Mouse (Mus musculus) megakaryocyte progenitor cell, adult 5-6 weeks (primary cell): ENCODE measurements around the gene Jun. TPM values are rescaled to one million over a fixed set of nuclear protein-coding genes. Genes with fewer than 3 reads are reported as not detected.

Experiments
- ATAC-seq: replicated peaks from 2 replicates; pipeline ENCODE4 v1.8.0; 2016; ENCODE audit warnings: mild to moderate bottlenecking, moderate TSS enrichment, inconsistent platforms; ENCODE audit not compliant: poor library complexity
- total RNA-seq, 2 experiments: library from RNA; stranded (forward) in 1 of 2; stranded (reverse) in 1 of 2; fragments of 157-497, 149-512 nt in 1 of 2; fragments of 200-1000 nt in 1 of 2; gene quantifications; 2 replicates each; pipeline versions ENCODE4 v1.2.3 to v1.2.4; 2015 to 2017

The Jun gene
- total RNA-seq, 2 experiments from 2014 or later, result 64.6 to 159 TPM

- ATAC-seq, result peak; percentile 69
Observed at GRCm38 (mm10) chr4:95075591-95076002, 23.6 kb upstream of the Jun start.

DNA sequence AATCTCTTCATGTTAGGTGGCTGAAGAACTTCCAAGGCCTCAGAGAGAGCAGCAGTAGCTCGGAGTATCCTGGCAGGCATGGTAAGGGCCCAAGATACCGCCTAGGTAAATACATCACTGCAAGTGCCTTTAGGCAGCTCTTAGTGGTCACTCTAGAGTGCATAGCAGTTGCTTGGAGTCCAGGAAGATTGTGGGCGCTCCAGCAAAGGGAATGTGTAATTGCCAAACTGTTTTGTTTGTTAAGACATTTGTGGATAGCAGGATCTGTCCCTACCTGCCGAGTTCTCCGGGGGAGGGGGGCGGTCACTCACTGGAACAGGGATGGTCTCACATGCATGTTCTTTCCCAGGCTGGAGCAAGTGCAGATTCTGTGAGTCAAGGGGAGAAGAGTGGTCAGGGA is 22.3 kb upstream of the Jun start:
- no peak for ATAC-seq

DNA sequence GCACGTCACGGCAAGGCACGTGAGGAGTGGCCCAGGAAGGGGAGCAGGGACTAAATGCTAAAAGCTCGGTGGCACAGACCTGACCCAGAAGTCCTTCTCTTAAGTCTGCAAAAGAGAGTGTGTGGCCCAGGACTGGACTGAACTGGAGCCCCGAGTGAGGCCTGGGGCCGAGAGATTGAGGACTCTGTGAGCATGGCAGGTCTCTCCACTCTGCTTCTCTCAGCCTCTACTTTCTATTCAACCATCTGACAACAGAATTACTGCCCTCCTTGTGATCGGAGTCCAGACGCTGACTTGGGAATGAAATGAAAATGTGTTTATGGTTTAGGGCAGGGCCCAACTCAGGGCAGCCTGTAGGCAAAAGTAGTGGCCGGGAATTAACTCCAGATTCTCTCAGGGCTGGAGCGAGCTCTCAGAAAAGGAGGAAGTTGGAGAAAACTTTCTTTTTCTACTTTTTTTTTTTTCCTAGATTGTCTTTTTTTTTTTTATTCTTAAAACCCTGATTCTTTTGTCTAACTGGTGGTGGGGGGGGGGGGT is 21.3 kb upstream of the Jun start:
- ATAC-seq, result no peak

DNA sequence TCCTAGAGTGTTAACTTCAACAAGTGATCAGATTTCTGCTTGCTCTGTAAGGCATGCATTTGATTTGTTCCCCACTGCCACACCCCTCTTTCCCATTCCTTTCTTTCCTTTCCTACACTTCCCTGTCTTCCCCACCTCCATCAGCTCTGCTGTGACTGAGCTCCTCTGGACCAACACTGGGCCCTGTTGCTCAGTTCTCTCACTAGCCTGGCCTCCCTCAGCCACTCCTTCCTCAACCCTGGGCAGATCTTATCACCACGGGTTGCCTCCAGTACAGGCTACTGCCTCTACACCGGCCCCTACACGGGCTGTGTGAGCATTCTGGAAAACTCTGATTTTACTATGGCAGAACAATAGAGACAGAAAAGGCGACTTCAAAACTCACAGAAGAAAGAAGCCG is 18.4 kb upstream of the Jun start:
- 0 out of 2 replicates have a peak, but pooled peaks have one; percentile 33 for ATAC-seq

- no peak for ATAC-seq
Observed at GRCm38 (mm10) chr4:95068045-95068948, 16.3 kb upstream of the Jun start.

- no peak for ATAC-seq
Observed at GRCm38 (mm10) chr4:95063609-95064210, 11.7 kb upstream of the Jun start.

GRCm38 (mm10) chr4:95062873-95063272 is 10.9 kb upstream of the Jun start:
- ATAC-seq, result no peak

- ATAC-seq, result no peak
Observed at GRCm38 (mm10) chr4:95057264-95057663, 5.2 kb upstream of the Jun start.

- no peak for ATAC-seq
Observed at GRCm38 (mm10) chr4:95055276-95055675, 3.3 kb upstream of the Jun start.

- ATAC-seq, result no peak
Observed at GRCm38 (mm10) chr4:95054336-95054735, 2.3 kb upstream of the Jun start.

GRCm38 (mm10) chr4:95053791-95054117 is 1.7 kb upstream of the Jun start:
- ATAC-seq, result no peak

- peak; percentile 35 for ATAC-seq
Observed at GRCm38 (mm10) chr4:95053041-95053790, 1.2 kb upstream of the Jun start.

DNA sequence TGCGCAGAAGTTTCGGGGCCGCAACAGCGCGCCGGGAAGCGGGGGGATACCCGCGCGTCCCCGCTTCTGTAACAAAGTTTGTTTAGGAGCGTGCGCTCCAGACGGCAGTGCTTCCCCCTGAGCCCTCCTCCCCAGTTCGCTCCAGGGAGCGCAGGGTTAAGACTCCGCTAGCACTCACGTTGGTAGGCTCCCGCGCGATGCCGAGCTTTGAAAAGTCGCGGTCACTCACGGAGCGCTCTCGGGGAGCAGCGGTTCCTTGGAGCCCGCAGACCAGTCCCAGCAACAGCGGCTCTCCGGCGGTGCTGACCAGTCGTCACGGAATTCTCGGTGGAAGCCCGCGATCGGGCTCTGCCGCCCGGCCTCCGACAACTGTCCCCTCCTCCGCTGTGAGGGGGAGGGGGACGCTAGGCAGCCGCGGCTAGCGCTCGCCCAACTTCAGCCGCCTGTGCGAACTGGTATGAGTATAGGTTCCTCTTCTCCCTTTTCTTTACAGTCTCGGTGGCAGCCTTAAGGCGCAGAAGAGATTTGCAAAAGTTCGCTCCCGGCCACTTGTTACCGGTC is 631 bp downstream of the Jun start:
- ATAC-seq, result peak; percentile 3

DNA sequence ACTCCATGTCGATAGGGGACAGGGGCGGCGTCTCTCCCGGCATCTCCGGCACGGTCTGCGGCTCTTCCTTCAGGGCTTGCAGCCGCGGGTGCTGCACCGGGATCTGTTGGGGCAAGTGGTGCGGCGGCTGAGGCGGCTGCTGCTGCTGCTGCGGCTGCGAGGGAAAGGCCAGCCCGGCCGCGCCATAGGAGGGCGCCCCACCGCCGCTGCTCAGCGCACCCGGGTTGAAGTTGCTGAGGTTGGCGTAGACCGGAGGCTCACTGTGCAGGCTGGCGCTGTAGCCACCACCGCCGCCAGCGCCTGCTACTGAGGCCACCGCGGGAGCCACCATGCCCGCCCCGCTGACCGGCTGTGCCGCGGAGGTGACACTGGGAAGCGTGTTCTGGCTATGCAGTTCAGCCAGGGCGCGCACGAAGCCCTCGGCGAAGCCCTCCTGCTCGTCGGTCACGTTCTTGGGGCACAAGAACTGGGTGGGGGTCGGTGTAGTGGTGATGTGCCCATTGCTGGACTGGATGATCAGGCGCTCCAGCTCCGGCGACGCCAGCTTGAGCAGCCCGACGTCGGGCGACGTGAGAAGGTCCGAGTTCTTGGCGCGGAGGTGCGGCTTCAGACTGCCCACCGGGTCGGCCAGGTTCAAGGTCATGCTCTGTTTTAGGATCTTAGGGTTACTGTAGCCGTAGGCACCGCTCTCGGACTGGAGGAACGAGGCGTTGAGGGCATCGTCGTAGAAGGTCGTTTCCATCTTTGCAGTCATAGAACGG is 1.3 kb downstream of the Jun start:
- peak; percentile 13 for ATAC-seq

DNA sequence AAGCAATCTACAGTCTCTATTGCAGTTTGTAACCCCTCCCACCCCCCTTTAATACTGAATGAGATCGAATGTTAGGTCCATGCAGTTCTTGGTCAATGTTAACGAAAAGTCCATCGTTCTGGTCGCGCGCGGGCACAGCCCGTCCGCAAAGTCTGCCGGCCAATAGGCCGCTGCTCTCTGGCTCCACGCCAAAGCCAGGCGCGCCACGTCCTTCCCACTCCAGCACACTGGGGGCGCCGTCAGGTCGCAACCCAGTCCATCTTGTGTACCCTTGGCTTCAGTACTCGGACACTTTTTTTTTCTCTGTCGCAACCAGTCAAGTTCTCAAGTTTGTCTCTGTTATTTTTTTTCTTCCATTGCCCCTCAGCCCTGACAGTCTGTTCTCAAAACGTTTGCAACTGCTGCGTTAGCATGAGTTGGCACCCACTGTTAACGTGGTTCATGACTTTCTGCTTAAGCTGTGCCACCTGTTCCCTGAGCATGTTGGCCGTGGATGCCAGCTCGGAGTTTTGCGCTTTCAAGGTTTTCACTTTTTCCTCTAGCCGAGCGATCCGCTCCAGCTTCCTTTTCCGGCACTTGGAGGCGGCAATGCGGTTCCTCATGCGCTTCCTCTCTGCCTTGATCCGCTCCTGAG is 2.0 kb downstream of the Jun start:
- peak; percentile 5 for ATAC-seq

DNA sequence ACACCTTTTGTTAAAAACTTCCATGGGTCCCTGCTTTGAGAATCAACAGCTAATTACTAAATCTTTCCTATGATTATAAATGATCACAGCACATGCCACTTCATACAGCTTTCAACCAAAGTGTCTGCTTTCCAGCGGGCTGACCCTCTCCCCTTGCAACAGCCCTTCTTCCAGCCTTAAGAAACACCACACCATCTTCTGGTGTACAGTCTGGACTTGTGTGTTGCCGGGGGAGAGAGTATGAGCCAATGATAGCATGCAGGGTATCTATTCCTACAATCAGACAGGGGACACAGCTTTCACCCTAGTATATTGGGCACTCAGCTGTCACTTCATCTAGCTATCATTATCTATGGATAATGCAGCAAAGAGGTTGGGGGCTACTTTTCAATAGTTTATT is 2.9 kb downstream of the Jun start:
- ATAC-seq, result no peak

- no peak for ATAC-seq
Observed at GRCm38 (mm10) chr4:95048731-95049100, 3.3 kb downstream of the Jun start.

DNA sequence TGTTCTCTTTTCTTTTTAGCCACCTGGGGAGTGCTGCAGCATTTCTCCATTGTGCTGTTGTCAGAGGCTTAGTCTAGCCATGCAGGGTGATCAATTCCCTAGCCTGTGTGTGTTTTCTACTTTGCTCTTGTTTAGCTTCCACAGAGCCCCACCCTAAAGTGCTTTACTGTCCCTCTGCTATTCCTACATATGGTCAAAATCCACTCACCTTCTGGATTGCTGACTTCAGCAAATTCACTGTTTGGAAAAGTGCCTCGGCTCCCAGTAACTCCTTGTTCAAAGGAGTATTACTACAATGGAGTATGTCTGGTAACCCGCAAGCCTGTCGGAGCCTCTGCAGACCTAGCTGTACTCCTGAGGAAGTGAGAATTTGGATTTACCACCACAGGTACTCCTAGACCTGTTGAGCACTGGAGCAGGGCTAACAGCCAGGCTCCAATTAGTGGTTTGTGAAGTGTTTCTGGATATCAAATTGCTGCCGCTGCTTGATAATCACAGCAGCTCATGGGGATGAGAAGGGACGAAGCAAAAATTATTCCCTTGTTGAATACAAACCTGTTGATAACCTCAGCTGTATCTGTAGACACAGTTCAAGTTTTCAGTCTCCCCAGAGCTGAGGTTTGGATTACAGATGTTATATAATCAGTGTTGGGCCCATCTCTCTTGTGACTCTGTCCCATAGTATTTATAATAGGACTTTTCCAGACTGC is 3.8 kb downstream of the Jun start:
- no peak for ATAC-seq

- peak; percentile 47; the same call in 1 of the 2 replicates for ATAC-seq
Observed at GRCm38 (mm10) chr4:95045133-95045532, 6.9 kb downstream of the Jun start.
